Mouse (Mus musculus): ENCODE measurements around the gene Mfap2. TPM values are rescaled to one million over a fixed set of nuclear protein-coding genes. Genes with fewer than 3 reads are reported as not detected.

Gene Mfap2
- 1 to 10 TPM in 2 of 4 experiments, under 1 TPM in 2; 0.48 to 2.2 (median 1.3) TPM for total RNA-seq (2022)

GRCm38 (mm10) chr4:141010118-141010517, at the start of gene Mfap2:
Gene Mfap2 (plus strand): TSS chr4:141010418.
- no peak for DNase-seq (ENCODE audit: low spot score in 2 of 2)

- DNase-seq (ENCODE audit: low spot score in 2 of 2), result peak; percentile 93 to 99
Observed at GRCm38 (mm10) chr4:140960781-140961466, 49.3 kb upstream of the Mfap2 start, which contains the start of gene Sdhb. Gene Sdhb (plus strand): TSS chr4:140961203.

GRCm38 (mm10) chr4:140961467-140962206, 48.6 kb upstream of the Mfap2 start:
- DNase-seq (ENCODE audit: low spot score in 2 of 2), result no peak

- DNase-seq (ENCODE audit: low spot score in 2 of 2), result no peak
Observed at GRCm38 (mm10) chr4:140962207-140962909, 47.9 kb upstream of the Mfap2 start.

- peak in 1 of 2 experiments; percentile 60 for DNase-seq (ENCODE audit: low spot score in 2 of 2)
Observed at GRCm38 (mm10) chr4:140962950-140963349, 47.3 kb upstream of the Mfap2 start.

GRCm38 (mm10) chr4:140963941-140964597, 46.1 kb upstream of the Mfap2 start:
- no peak for DNase-seq (ENCODE audit: low spot score in 2 of 2)

GRCm38 (mm10) chr4:140964620-140965019, 45.6 kb upstream of the Mfap2 start:
- DNase-seq (ENCODE audit: low spot score in 2 of 2), result peak; percentile 62 to 65

GRCm38 (mm10) chr4:140967386-140968159, 42.6 kb upstream of the Mfap2 start:
- no peak for DNase-seq (ENCODE audit: low spot score in 2 of 2)

GRCm38 (mm10) chr4:140971691-140972090, 38.5 kb upstream of the Mfap2 start:
- DNase-seq (ENCODE audit: low spot score in 2 of 2), result no peak

GRCm38 (mm10) chr4:140974408-140974807, 35.8 kb upstream of the Mfap2 start:
- no peak for DNase-seq (ENCODE audit: low spot score in 2 of 2)

GRCm38 (mm10) chr4:140975356-140975755, 34.9 kb upstream of the Mfap2 start:
- no peak for DNase-seq (ENCODE audit: low spot score in 2 of 2)

GRCm38 (mm10) chr4:140977278-140977677, 32.9 kb upstream of the Mfap2 start:
- DNase-seq (ENCODE audit: low spot score in 2 of 2), result no peak

- DNase-seq (ENCODE audit: low spot score in 2 of 2), result no peak
Observed at GRCm38 (mm10) chr4:140977886-140978692, 32.1 kb upstream of the Mfap2 start.

- no peak for DNase-seq (ENCODE audit: low spot score in 2 of 2)
Observed at GRCm38 (mm10) chr4:140981605-140982004, 28.6 kb upstream of the Mfap2 start.

- DNase-seq (ENCODE audit: low spot score in 2 of 2), result no peak
Observed at GRCm38 (mm10) chr4:140982808-140983207, 27.4 kb upstream of the Mfap2 start.

GRCm38 (mm10) chr4:140983442-140983841, 26.8 kb upstream of the Mfap2 start:
- no peak for DNase-seq (ENCODE audit: low spot score in 2 of 2)

- DNase-seq (ENCODE audit: low spot score in 2 of 2), result no peak
Observed at GRCm38 (mm10) chr4:140984544-140984943, 25.7 kb upstream of the Mfap2 start.

- DNase-seq (ENCODE audit: low spot score in 2 of 2), result no peak
Observed at GRCm38 (mm10) chr4:140986024-140986710, 24.1 kb upstream of the Mfap2 start.

GRCm38 (mm10) chr4:140986711-140987395, 23.4 kb upstream of the Mfap2 start, which contains the start of gene Atp13a2:
Gene Atp13a2 (plus strand): TSS chr4:140986873.
- peak; percentile 83 for DNase-seq (ENCODE audit: low spot score in 2 of 2)

Measured in gastrocnemius, adult 8-10 months (tissue).